Mouse (Mus musculus) hindbrain, embryonic 12.5 days (tissue): ENCODE data around the gene Trp53rkb. TPM values are rescaled to one million over a fixed set of nuclear protein-coding genes. Genes with fewer than 3 reads are reported as not detected.

Experiments used
- ATAC-seq: fragments of 200-750 bp; cut with Nextera tagmentation; 2 replicates; pipeline ENCODE4 v1.8.0; 2017; ENCODE audit warnings: moderate TSS enrichment; ENCODE audit not compliant: low FRiP score
- H3K27ac ChIP-seq: fragments of 300-500 bp; sonication (generic); 2 replicates; pipeline ENCODE4 v1.5.1; 2016; ENCODE audit warnings: mild to moderate bottlenecking
- H3K27me3 ChIP-seq: fragments of 300-500 bp; sonication (generic); 2 replicates; pipeline ENCODE4 v1.6.1; 2016; ENCODE audit warnings: mild to moderate bottlenecking
- H3K36me3 ChIP-seq: fragments of 300-500 bp; sonication (generic); 2 replicates; pipeline ENCODE4 v1.6.1; 2016; ENCODE audit warnings: mild to moderate bottlenecking
- H3K4me1 ChIP-seq: fragments of 300-500 bp; sonication (generic); 2 replicates; pipeline ENCODE4 v1.6.1; 2016
- H3K4me2 ChIP-seq: fragments of 300-500 bp; sonication (generic); replicated peaks from 2 replicates; pipeline ENCODE4 v1.6.1; 2016; ENCODE audit warnings: mild to moderate bottlenecking
- H3K4me3 ChIP-seq: fragments of 300-500 bp; sonication (generic); 2 replicates; pipeline ENCODE4 v1.5.1; 2016; ENCODE audit warnings: mild to moderate bottlenecking
- H3K9ac ChIP-seq: fragments of 300-500 bp; sonication (generic); 2 replicates; pipeline ENCODE4 v1.6.1; 2016; ENCODE audit warnings: mild to moderate bottlenecking, moderate library complexity
- H3K9me3 ChIP-seq: fragments of 300-500 bp; sonication (generic); replicated peaks from 2 replicates; pipeline ENCODE4 v1.6.1; 2016; ENCODE audit warnings: mild to moderate bottlenecking
- WGBS: fragments of 180-500 bp; shearing (Covaris S2); methylation state at CpG from one replicate; pipeline ENCODE4 v1.1.7; 2016; 5-methylcytosine and 5-hydroxymethylcytosine counted together
- polyA plus RNA-seq: library from polyadenylated mRNA; unstranded; fragments of >200 nt; fragmentation: Nextera tagmentation; extraction: Ambion mirVana; gene quantifications from 2 replicates; pipeline ENCODE4 v1.2.1, GENCODE M21; 2016

Gene Trp53rkb
- polyA plus RNA-seq, 1 experiment from 2014 or later = 10.0 TPM

DNA sequence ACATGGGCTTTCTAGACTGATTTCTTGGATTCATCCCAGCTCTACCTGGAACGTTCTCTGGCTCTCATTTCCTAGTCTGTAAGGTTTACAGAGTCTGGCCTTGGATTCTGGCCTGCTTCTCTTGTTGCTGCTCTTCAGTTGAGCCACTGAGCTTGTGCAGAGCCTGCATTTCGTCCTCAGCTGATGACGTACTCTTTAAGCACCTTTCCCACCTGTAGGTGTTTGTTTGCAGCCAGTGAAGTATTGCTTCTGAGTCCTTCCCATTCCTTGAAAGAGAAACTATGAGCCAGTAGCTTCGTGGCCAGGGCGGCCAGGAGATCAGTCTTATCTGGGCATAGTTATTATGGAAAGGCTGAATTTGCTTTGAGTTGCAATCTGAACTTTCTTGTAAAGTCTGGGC is 32.1 kb downstream of the Trp53rkb start:
- Histone ChIP-seq H3K9ac (no peak overlapping the region), H3K36me3 (no peaks in the 10 kb centered on the region), H3K4me1 (peaks cover 3% of the 10 kb centered on the region; the same call in 1 of the 2 replicates), H3K4me3 (no peak overlapping the region), H3K27me3 (no peaks in the 10 kb centered on the region), H3K4me2 (no peak overlapping the region), H3K9me3 (no peaks in the 10 kb centered on the region), H3K27ac (no peak overlapping the region)
- no peak for ATAC-seq
- 94% methylated on average over 5 of the region's 5 CpGs for WGBS

DNA sequence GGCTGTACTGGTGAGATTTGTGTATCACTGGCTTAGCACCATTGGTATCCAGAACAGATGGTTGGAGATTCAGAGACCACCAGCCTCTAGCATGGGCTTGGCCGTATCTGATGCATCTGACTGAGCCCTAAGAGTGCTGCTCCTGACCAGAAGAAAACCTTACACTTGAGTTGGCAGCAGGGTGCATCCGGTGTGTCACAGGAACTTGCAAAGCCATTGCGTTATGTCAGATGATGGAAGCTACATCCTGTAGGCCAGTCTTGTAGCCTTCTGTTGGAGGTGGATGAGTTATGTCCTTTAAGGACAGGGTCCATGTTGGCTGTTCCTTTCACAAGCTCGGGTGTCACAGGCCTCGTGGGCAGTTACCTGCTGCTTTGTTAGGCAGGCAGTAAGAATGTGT is 32.7 kb downstream of the Trp53rkb start:
- Histone ChIP-seq H3K9ac (no peak overlapping the region), H3K36me3 (no peaks in the 10 kb centered on the region), H3K27me3 (no peaks in the 10 kb centered on the region), H3K9me3 (no peaks in the 10 kb centered on the region), H3K4me2 (no peak overlapping the region), H3K4me1 (peaks cover 3% of the 10 kb centered on the region; the same call in 1 of the 2 replicates), H3K4me3 (no peak overlapping the region), H3K27ac (no peak overlapping the region)
- ATAC-seq = no peak
- 91% methylated on average over 5 of the region's 5 CpGs for WGBS

- H3K36me3 ChIP-seq = no peaks in the 10 kb centered on the region
- WGBS = 90% methylated on average over 8 of the region's 8 CpGs
- H3K4me2 ChIP-seq = no peak overlapping the region
- no peak overlapping the region for H3K27ac ChIP-seq
- H3K4me3 ChIP-seq = no peak overlapping the region
- no peaks in the 10 kb centered on the region for H3K4me1 ChIP-seq
- no peaks in the 10 kb centered on the region for H3K9me3 ChIP-seq
- no peak for ATAC-seq
- H3K27me3 ChIP-seq = no peaks in the 10 kb centered on the region
- H3K9ac ChIP-seq = no peak overlapping the region
Observed at GRCm38 (mm10) chr2:166826491-166827224, 34.3 kb downstream of the Trp53rkb start.

GRCm38 (mm10) chr2:166828306-166828705 is 36.0 kb downstream of the Trp53rkb start:
- no peaks in the 10 kb centered on the region for H3K27me3 ChIP-seq
- no peak overlapping the region for H3K4me3 ChIP-seq
- H3K9me3 ChIP-seq = no peaks in the 10 kb centered on the region
- H3K27ac ChIP-seq = no peak overlapping the region
- no peaks in the 10 kb centered on the region for H3K4me1 ChIP-seq
- 94% methylated on average over 12 of the region's 12 CpGs for WGBS
- no peak overlapping the region for H3K9ac ChIP-seq
- no peak overlapping the region for H3K4me2 ChIP-seq
- H3K36me3 ChIP-seq = no peaks in the 10 kb centered on the region
- no peak for ATAC-seq

DNA sequence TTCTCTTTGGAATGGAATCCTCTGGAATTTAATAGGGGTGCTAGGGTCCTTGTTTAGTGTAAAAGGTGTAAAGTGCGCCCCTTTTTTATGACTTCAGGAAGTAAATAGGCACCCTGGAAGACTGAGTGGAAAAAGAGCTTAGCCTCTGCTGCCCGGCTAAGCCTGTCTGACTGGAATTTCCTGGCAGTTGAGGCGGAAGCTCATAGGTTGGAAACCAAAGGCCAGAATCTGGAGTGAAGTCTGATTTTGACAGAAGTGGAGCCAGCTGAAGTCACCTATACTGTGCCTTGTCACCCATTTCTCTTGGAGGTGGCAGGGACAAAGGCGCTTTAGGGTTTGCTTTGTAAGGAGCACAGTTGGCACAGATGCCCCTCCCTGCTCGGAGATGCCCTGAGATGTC is 38.0 kb downstream of the Trp53rkb start:
- H3K27ac ChIP-seq = no peak overlapping the region
- no peaks in the 10 kb centered on the region for H3K9me3 ChIP-seq
- ATAC-seq = no peak
- no peak overlapping the region for H3K4me3 ChIP-seq
- no peaks in the 10 kb centered on the region for H3K27me3 ChIP-seq
- H3K9ac ChIP-seq = no peak overlapping the region
- no peak overlapping the region for H3K4me2 ChIP-seq
- 92% methylated on average over 5 of the region's 5 CpGs for WGBS
- H3K36me3 ChIP-seq = no peaks in the 10 kb centered on the region
- no peaks in the 10 kb centered on the region for H3K4me1 ChIP-seq

DNA sequence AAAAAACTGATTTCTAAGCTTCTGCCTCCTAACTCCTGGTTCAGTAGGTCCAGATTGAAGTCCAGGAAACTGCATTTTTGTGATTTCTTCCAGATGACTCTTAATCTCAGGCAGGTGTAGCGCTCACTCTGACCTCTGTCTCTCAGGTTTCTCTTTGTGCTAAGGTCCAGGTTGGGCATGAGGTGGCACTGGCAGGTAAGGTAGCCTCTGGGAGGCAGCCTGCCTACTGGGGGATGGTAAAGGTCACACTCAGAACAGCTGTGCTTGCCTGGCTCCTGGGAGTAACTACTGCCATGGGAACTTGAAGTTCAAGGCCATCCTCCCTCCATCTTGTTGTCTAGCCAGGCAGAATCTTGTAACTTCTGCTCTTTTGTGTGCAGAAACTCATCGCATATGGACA is 41.8 kb downstream of the Trp53rkb start:
- Histone ChIP-seq H3K9me3 (no peaks in the 10 kb centered on the region), H3K27ac (no peak overlapping the region), H3K27me3 (no peaks in the 10 kb centered on the region), H3K36me3 (peaks cover 10% of the 10 kb centered on the region; the same call in 1 of the 2 replicates), H3K4me2 (no peak overlapping the region), H3K4me1 (no peaks in the 10 kb centered on the region), H3K4me3 (no peak overlapping the region), H3K9ac (no peak overlapping the region)
- no peak for ATAC-seq
- WGBS = 98% methylated on average over 2 of the region's 2 CpGs

GRCm38 (mm10) chr2:166834796-166835195 is 42.5 kb downstream of the Trp53rkb start:
- H3K36me3 ChIP-seq = peaks cover 10% of the 10 kb centered on the region; the same call in 1 of the 2 replicates

DNA sequence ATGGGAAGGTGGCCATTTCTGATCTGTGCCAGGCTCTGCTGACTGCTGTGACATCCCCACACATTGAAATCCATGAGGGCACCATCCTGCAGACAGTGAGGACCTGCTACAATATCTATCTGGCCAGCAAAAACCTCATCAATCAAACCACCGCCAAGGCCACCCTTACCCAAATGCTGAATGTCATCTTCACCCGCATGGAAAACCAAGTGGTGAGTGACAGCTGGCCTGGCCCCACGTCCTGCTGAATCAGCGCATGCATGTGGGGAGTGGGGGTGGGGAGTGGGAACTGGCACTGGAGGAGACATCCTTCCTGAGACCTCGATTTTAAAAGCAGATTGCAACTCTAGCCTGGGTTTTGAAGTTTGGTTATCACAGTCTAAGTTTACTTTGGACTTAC is 43.2 kb downstream of the Trp53rkb start:
- Histone ChIP-seq H3K4me3 (no peak overlapping the region), H3K9me3 (no peaks in the 10 kb centered on the region), H3K4me1 (no peaks in the 10 kb centered on the region), H3K36me3 (peaks cover 14% of the 10 kb centered on the region; the same call in 1 of the 2 replicates), H3K4me2 (no peak overlapping the region), H3K9ac (no peak overlapping the region), H3K27ac (no peak overlapping the region), H3K27me3 (no peaks in the 10 kb centered on the region)
- ATAC-seq = no peak
- 57% methylated on average over 5 of the region's 5 CpGs for WGBS

More at GRCm38 (mm10) chr2:166834796-166835195, 42.5 kb downstream of the Trp53rkb start:
- no peak overlapping the region for H3K9ac ChIP-seq
- no peaks in the 10 kb centered on the region for H3K4me1 ChIP-seq
- H3K27me3 ChIP-seq = no peaks in the 10 kb centered on the region
- H3K4me2 ChIP-seq = no peak overlapping the region
- H3K4me3 ChIP-seq = no peak overlapping the region
- ATAC-seq = no peak
- no peaks in the 10 kb centered on the region for H3K9me3 ChIP-seq
- no peak overlapping the region for H3K27ac ChIP-seq
- 95% methylated on average over 4 of the region's 4 CpGs for WGBS

DNA sequence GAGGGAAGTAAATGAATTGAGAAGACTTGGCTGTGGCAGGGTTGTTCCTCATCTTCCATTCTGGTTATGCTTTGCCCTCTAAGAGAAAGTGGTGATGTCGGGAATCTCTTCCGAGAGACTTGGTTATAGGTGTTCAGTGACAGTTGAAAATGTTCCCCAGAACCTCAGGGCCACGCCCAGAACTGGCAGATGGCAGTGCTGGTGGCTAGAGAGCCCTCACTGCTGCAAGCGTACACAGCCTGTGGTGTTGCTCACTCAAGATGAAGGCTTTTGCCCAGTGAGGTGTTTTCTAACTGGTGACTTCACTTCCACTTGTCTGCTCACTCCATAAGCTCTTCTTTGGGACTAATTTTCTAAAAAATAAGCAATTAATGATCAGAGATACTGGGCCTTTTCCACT is 49.5 kb downstream of the Trp53rkb start:
- H3K4me2 ChIP-seq = no peak overlapping the region
- no peak overlapping the region for H3K4me3 ChIP-seq
- H3K9me3 ChIP-seq = no peaks in the 10 kb centered on the region
- H3K27ac ChIP-seq = no peak overlapping the region
- no peak overlapping the region for H3K9ac ChIP-seq
- WGBS = 84% methylated on average over 4 of the region's 4 CpGs
- no peaks in the 10 kb centered on the region for H3K27me3 ChIP-seq
- no peak for ATAC-seq
- no peaks in the 10 kb centered on the region for H3K4me1 ChIP-seq
- 0 out of 2 replicates have a peak, but pooled peaks cover 16% of the 10 kb centered on the region for H3K36me3 ChIP-seq

Other genes with a start within 250 kb of the Trp53rkb start
- 40.8 and 43.8 TPM in 2 replicates for gene Prex1, start 78.7 kb upstream of the Trp53rkb start, polyA plus RNA-seq
- gene Arfgef2, start 13.1 kb downstream of the Trp53rkb start, polyA plus RNA-seq = 6.4 and 6.8 TPM in 2 replicates
- 133 and 136 TPM in 2 replicates for gene Cse1l, start 113.5 kb downstream of the Trp53rkb start, polyA plus RNA-seq
- 115 and 130 TPM in 2 replicates for gene Stau1, start 203.8 kb downstream of the Trp53rkb start, polyA plus RNA-seq
- 42.0 and 50.1 TPM in 2 replicates for gene Ddx27, start 222.7 kb downstream of the Trp53rkb start, polyA plus RNA-seq